ENCODE assay signal across 17 mouse cellular contexts in the genomic region with DNA sequence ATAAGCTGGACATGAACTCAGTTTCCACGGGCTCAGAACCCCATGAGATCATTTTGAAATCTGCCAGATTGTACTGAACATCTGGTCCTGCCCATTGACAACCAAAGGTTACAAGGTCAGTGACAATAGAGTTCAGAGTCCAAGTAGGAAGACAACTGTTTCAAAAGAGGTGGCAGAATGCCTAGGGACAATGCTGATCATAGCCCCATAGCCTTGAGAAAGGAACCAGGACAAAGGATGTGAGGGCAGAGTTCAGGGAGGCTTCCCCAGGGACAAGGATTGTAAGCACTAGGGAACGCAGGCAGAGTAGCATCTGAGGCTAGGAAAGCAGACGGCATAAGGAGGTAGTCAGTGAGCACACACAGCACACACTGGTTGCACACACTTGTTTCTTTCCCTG. TPM values are rescaled to one million over a fixed set of nuclear protein-coding genes. Genes with fewer than 3 reads are reported as not detected.
DNase-seq lines count a peak whose midpoint lies in the region; ATAC-seq lines count a peak whose summit lies in the region.
"Had no signal": no experiment of that assay in that cellular context is flagged by ENCODE, and none has a peak within 500 bp of the region (broad histone marks: within the 10 kb centered on the region; RNA-seq: fewer than 3 reads in every experiment).

No protein-coding gene starts in this region.

- WGBS in hindbrain, embryonic 11.5 days = 32% methylated on average over 3 of the region's 3 CpGs
- WGBS in hindbrain, embryonic 12.5 days = 27% methylated on average over 3 of the region's 3 CpGs
- 49% methylated on average over 3 of the region's 3 CpGs for WGBS in forebrain, embryonic 15.5 days

- H3K36me3 ChIP-seq in hindbrain, embryonic 11.5 days (ENCODE audit: control insufficient read depth, insufficient read depth, low read length) = no peaks in the 10 kb centered on the region
- H3K36me3 ChIP-seq in hindbrain, embryonic 12.5 days = no peaks in the 10 kb centered on the region
- H3K36me3 ChIP-seq in megakaryocyte, embryonic 14.5 days (replicated peaks; ENCODE audit: low read length) = no peaks in the 10 kb centered on the region
- no peaks in the 10 kb centered on the region for H3K36me3 ChIP-seq in forebrain, embryonic 15.5 days
- H3K36me3 ChIP-seq: embryonic facial prominence, embryonic 15.5 days had no signal

- DNase-seq in hindbrain, embryonic 11.5 days (ENCODE audit: low spot score) = peak; percentile 8
- peak; percentile 47 for DNase-seq in embryo, embryonic 10.5 days (ENCODE audit: low spot score)
- DNase-seq: cerebellum, adult 9-11 months; heart, postnatal 36 days; kidney, adult 11 months; kidney, postnatal 10 days; left cerebral cortex, postnatal 4 days; liver; lung, embryonic 14.5 days; right cerebral cortex, postnatal 4 days had no signal

- H3K27me3 ChIP-seq in hindbrain, embryonic 11.5 days (ENCODE audit: control insufficient read depth, insufficient read depth, low read length) = no peaks in the 10 kb centered on the region
- no peaks in the 10 kb centered on the region for H3K27me3 ChIP-seq in hindbrain, embryonic 12.5 days
- H3K27me3 ChIP-seq in megakaryocyte, embryonic 14.5 days (replicated peaks) = no peaks in the 10 kb centered on the region
- H3K27me3 ChIP-seq in forebrain, embryonic 15.5 days = no peaks in the 10 kb centered on the region
- H3K27me3 ChIP-seq: embryonic facial prominence, embryonic 15.5 days had no signal

- no peak overlapping the region for H3K9ac ChIP-seq in hindbrain, embryonic 11.5 days (ENCODE audit: low read depth, low read length)
- H3K9ac ChIP-seq in hindbrain, embryonic 12.5 days = no peak overlapping the region
- H3K9ac ChIP-seq in forebrain, embryonic 15.5 days (replicated peaks) = no peak overlapping the region
- H3K9ac ChIP-seq: embryonic facial prominence, embryonic 15.5 days; lung, embryonic 14.5 days had no signal

- no peak overlapping the region for H3K27ac ChIP-seq in hindbrain, embryonic 11.5 days (ENCODE audit: low read depth, low read length)
- no peak overlapping the region for H3K27ac ChIP-seq in hindbrain, embryonic 12.5 days
- no peak overlapping the region for H3K27ac ChIP-seq in forebrain, embryonic 15.5 days (replicated peaks)
- H3K27ac ChIP-seq: embryonic facial prominence, embryonic 15.5 days; stomach, postnatal 0 days had no signal

- no peak overlapping the region for H3K4me3 ChIP-seq in hindbrain, embryonic 11.5 days (ENCODE audit: low read depth, low read length)
- no peak overlapping the region for H3K4me3 ChIP-seq in hindbrain, embryonic 12.5 days
- peak overlapping the region; percentile 11 for H3K4me3 ChIP-seq in megakaryocyte, embryonic 14.5 days (replicated peaks)
- no peak overlapping the region for H3K4me3 ChIP-seq in forebrain, embryonic 15.5 days
- H3K4me3 ChIP-seq: embryonic facial prominence, embryonic 15.5 days had no signal

- no peak overlapping the region for H3K4me2 ChIP-seq in hindbrain, embryonic 11.5 days (replicated peaks; ENCODE audit: low read depth, low read length)
- H3K4me2 ChIP-seq in hindbrain, embryonic 12.5 days (replicated peaks) = no peak overlapping the region
- no peak overlapping the region for H3K4me2 ChIP-seq in forebrain, embryonic 15.5 days (replicated peaks)
- H3K4me2 ChIP-seq: embryonic facial prominence, embryonic 15.5 days; lung, embryonic 14.5 days had no signal

- H3K9me3 ChIP-seq in hindbrain, embryonic 11.5 days (ENCODE audit: control insufficient read depth, low read length) = no peaks in the 10 kb centered on the region
- H3K9me3 ChIP-seq in hindbrain, embryonic 12.5 days (replicated peaks) = no peaks in the 10 kb centered on the region
- peaks cover 11% of the 10 kb centered on the region for H3K9me3 ChIP-seq in megakaryocyte, embryonic 14.5 days
- no peaks in the 10 kb centered on the region for H3K9me3 ChIP-seq in forebrain, embryonic 15.5 days
- H3K9me3 ChIP-seq: embryonic facial prominence, embryonic 15.5 days had no signal

- ATAC-seq in hindbrain, embryonic 11.5 days (ENCODE audit: low FRiP score) = no peak
- ATAC-seq in hindbrain, embryonic 12.5 days (ENCODE audit: low FRiP score) = no peak
- no peak for ATAC-seq in megakaryocyte, adult 5-6 weeks (ENCODE audit: poor library complexity, severe bottlenecking)
- ATAC-seq in forebrain, embryonic 15.5 days (replicated peaks) = no peak
- ATAC-seq in CD4-positive, CD25-positive, alpha-beta regulatory T cell, adult 4 months = no peak

- H3K4me1 ChIP-seq in hindbrain, embryonic 11.5 days (replicated peaks; ENCODE audit: control insufficient read depth, insufficient read depth, low read length) = no peaks in the 10 kb centered on the region
- H3K4me1 ChIP-seq in hindbrain, embryonic 12.5 days = no peaks in the 10 kb centered on the region
- H3K4me1 ChIP-seq in megakaryocyte, embryonic 14.5 days = no peaks in the 10 kb centered on the region
- peaks cover 22% of the 10 kb centered on the region for H3K4me1 ChIP-seq in forebrain, embryonic 15.5 days

RNA-seq across cellular contexts. Expression of a gene that starts 38.9 kb away (rescaled TPM):
- polyA plus RNA-seq in hindbrain, embryonic 11.5 days (2014; fragmentation: Nextera tagmentation; extraction: Ambion mirVana) = 3.1 and 4.5 TPM in 2 replicates
- polyA plus RNA-seq in hindbrain, embryonic 12.5 days (2016; fragmentation: Nextera tagmentation; extraction: Ambion mirVana) = 3.5 and 6.6 TPM in 2 replicates
- not detected in 2 replicates for polyA plus RNA-seq in megakaryocyte, embryonic 14.5 days (2012; ENCODE audit: insufficient read depth, low replicate concordance)
- total RNA-seq in megakaryocyte, adult 5-6 weeks (2015) = 0.09 TPM in 1 of 2 replicates, not detected in the other
- 0.12 and 0.26 TPM in 2 replicates for total RNA-seq in megakaryocyte, adult 5-6 weeks (2017)
- polyA plus RNA-seq in forebrain, embryonic 15.5 days (2015; fragmentation: Nextera tagmentation; extraction: Ambion mirVana) = 2.3 and 2.8 TPM in 2 replicates
- polyA plus RNA-seq in CD4-positive, CD25-positive, alpha-beta regulatory T cell, adult 4 months (2017; shearing (Covaris generic)) = 1 to 10 TPM; 1.2 to 2.2 TPM
